Mouse (Mus musculus) neural tube, embryonic 15.5 days (tissue): ENCODE measurements around the gene Scd2. TPM values are rescaled to one million over a fixed set of nuclear protein-coding genes. Genes with fewer than 3 reads are reported as not detected.

Experiments
- ATAC-seq: fragments of 200-750 bp; cut with Nextera tagmentation; 2 replicates; pipeline ENCODE4 v1.8.0; 2017; ENCODE audit warnings: mild to moderate bottlenecking, moderate TSS enrichment, moderate library complexity; ENCODE audit not compliant: low FRiP score
- H3K27ac ChIP-seq: fragments of 300-500 bp; sonication (generic); replicated peaks from 2 replicates; pipeline ENCODE4 v1.5.1; 2015; ENCODE audit warnings: mild to moderate bottlenecking, inconsistent platforms
- H3K27me3 ChIP-seq: fragments of 300-500 bp; sonication (generic); replicated peaks from 2 replicates; pipeline ENCODE4 v1.6.1; 2015; ENCODE audit warnings: inconsistent platforms
- H3K36me3 ChIP-seq: fragments of 300-500 bp; sonication (generic); 2 replicates; pipeline ENCODE4 v1.6.1; 2015; ENCODE audit warnings: inconsistent platforms
- H3K4me1 ChIP-seq: fragments of 300-500 bp; sonication (generic); 2 replicates; pipeline ENCODE4 v1.6.1; 2015; ENCODE audit warnings: inconsistent platforms
- H3K4me2 ChIP-seq: fragments of 300-500 bp; sonication (generic); 2 replicates; pipeline ENCODE4 v1.6.1; 2015; ENCODE audit warnings: inconsistent platforms, mild to moderate bottlenecking, moderate library complexity
- H3K4me3 ChIP-seq: fragments of 300-500 bp; sonication (generic); replicated peaks from 2 replicates; pipeline ENCODE4 v1.5.1; 2015; ENCODE audit warnings: mild to moderate bottlenecking, inconsistent platforms
- H3K9ac ChIP-seq: fragments of 300-500 bp; sonication (generic); replicated peaks from 2 replicates; pipeline ENCODE4 v1.6.1; 2015; ENCODE audit warnings: mild to moderate bottlenecking, inconsistent platforms
- H3K9me3 ChIP-seq: fragments of 300-500 bp; sonication (generic); replicated peaks from 2 replicates; pipeline ENCODE4 v1.6.1; 2016; ENCODE audit warnings: inconsistent platforms
- WGBS: fragments of 180-500 bp; shearing (Covaris S2); methylation state at CpG from one replicate; pipeline ENCODE4 v1.1.7; 2015; ENCODE audit warnings: mixed read lengths; 5-methylcytosine and 5-hydroxymethylcytosine counted together
- polyA plus RNA-seq: library from polyadenylated mRNA; unstranded; fragments of >200 nt; fragmentation: Nextera tagmentation; extraction: Ambion mirVana; gene quantifications from 2 replicates; pipeline ENCODE4 v1.2.1, GENCODE M21; 2015

Scd2 gene
- polyA plus RNA-seq, 1 experiment from 2014 or later = 264 TPM

- WGBS = 82% methylated on average over 4 of the region's 4 CpGs
- ATAC-seq = no peak
Measured at GRCm38 (mm10) chr19:44259484-44259883, 34.0 kb upstream of the Scd2 start.

GRCm38 (mm10) chr19:44260487-44260886, 33.0 kb upstream of the Scd2 start:
- no peaks in the 10 kb centered on the region for H3K27me3 ChIP-seq
- no peak overlapping the region for H3K4me3 ChIP-seq
- no peaks in the 10 kb centered on the region for H3K36me3 ChIP-seq
- H3K4me1 ChIP-seq = no peaks in the 10 kb centered on the region
- no peak overlapping the region for H3K9ac ChIP-seq
- WGBS = 88% methylated on average over 5 of the region's 5 CpGs
- no peak overlapping the region for H3K27ac ChIP-seq
- no peak overlapping the region for H3K4me2 ChIP-seq
- H3K9me3 ChIP-seq = no peaks in the 10 kb centered on the region
- ATAC-seq = no peak

More at GRCm38 (mm10) chr19:44259484-44259883, 34.0 kb upstream of the Scd2 start:
- no peak overlapping the region for H3K4me2 ChIP-seq
- no peak overlapping the region for H3K27ac ChIP-seq
- H3K27me3 ChIP-seq = no peaks in the 10 kb centered on the region
- no peak overlapping the region for H3K4me3 ChIP-seq
- H3K4me1 ChIP-seq = no peaks in the 10 kb centered on the region
- H3K9ac ChIP-seq = no peak overlapping the region
- no peaks in the 10 kb centered on the region for H3K36me3 ChIP-seq
- no peaks in the 10 kb centered on the region for H3K9me3 ChIP-seq

GRCm38 (mm10) chr19:44261774-44262173, 31.7 kb upstream of the Scd2 start:
- no peaks in the 10 kb centered on the region for H3K9me3 ChIP-seq

GRCm38 (mm10) chr19:44263581-44263980, 29.9 kb upstream of the Scd2 start:
- H3K4me3 ChIP-seq = no peak overlapping the region
- H3K36me3 ChIP-seq = no peaks in the 10 kb centered on the region
- H3K27me3 ChIP-seq = no peaks in the 10 kb centered on the region
- WGBS = 72% methylated on average over 3 of the region's 3 CpGs
- H3K4me1 ChIP-seq = peaks cover 16% of the 10 kb centered on the region; the same call in 1 of the 2 replicates
- no peak overlapping the region for H3K27ac ChIP-seq
- H3K9ac ChIP-seq = no peak overlapping the region
- H3K9me3 ChIP-seq = no peaks in the 10 kb centered on the region
- no peak for ATAC-seq
- H3K4me2 ChIP-seq = no peak overlapping the region

More at GRCm38 (mm10) chr19:44261774-44262173, 31.7 kb upstream of the Scd2 start:
- Histone ChIP-seq H3K4me2 (no peak overlapping the region), H3K27ac (no peak overlapping the region), H3K4me3 (no peak overlapping the region), H3K4me1 (peaks cover 10% of the 10 kb centered on the region; the same call in 1 of the 2 replicates), H3K9ac (no peak overlapping the region), H3K36me3 (no peaks in the 10 kb centered on the region), H3K27me3 (no peaks in the 10 kb centered on the region)
- ATAC-seq = no peak
- WGBS = 81% methylated on average over 7 of the region's 7 CpGs

- Histone ChIP-seq H3K27ac (no peak overlapping the region), H3K9me3 (no peaks in the 10 kb centered on the region), H3K4me2 (no peak overlapping the region), H3K36me3 (no peaks in the 10 kb centered on the region), H3K9ac (no peak overlapping the region), H3K27me3 (no peaks in the 10 kb centered on the region), H3K4me3 (no peak overlapping the region), H3K4me1 (peaks cover 16% of the 10 kb centered on the region; the same call in 1 of the 2 replicates)
- WGBS = 69% methylated on average over 9 of the region's 9 CpGs
- ATAC-seq = no peak
Measured at GRCm38 (mm10) chr19:44264226-44264625, 29.2 kb upstream of the Scd2 start.

- Histone ChIP-seq H3K36me3 (no peaks in the 10 kb centered on the region), H3K9ac (no peak overlapping the region), H3K4me3 (no peak overlapping the region), H3K4me2 (no peak overlapping the region), H3K9me3 (no peaks in the 10 kb centered on the region), H3K27ac (no peak overlapping the region), H3K4me1 (peaks cover 16% of the 10 kb centered on the region; the same call in 1 of the 2 replicates), H3K27me3 (no peaks in the 10 kb centered on the region)
- 20% methylated on average over 7 of the region's 7 CpGs for WGBS
- no peak for ATAC-seq
Measured at GRCm38 (mm10) chr19:44265300-44265699, 28.2 kb upstream of the Scd2 start.

GRCm38 (mm10) chr19:44265911-44266337, 27.6 kb upstream of the Scd2 start:
- H3K27me3 ChIP-seq = no peaks in the 10 kb centered on the region
- 0 out of 2 replicates have a peak overlapping the region, but pooled peaks have one; percentile 65 for H3K4me3 ChIP-seq
- H3K36me3 ChIP-seq = no peaks in the 10 kb centered on the region
- peak overlapping the region; percentile 96; the same call in 1 of the 2 replicates for H3K27ac ChIP-seq
- no peak overlapping the region for H3K9ac ChIP-seq
- no peak for ATAC-seq
- peaks cover 16% of the 10 kb centered on the region; the same call in 1 of the 2 replicates for H3K4me1 ChIP-seq
- H3K9me3 ChIP-seq = no peaks in the 10 kb centered on the region
- H3K4me2 ChIP-seq = peak overlapping the region; percentile 86
- WGBS = 20% methylated on average over 5 of the region's 5 CpGs

GRCm38 (mm10) chr19:44266458-44266823, 27.0 kb upstream of the Scd2 start:
- Histone ChIP-seq H3K4me2 (peak overlapping the region; percentile 86), H3K27ac (peak overlapping the region; percentile 96), H3K27me3 (no peaks in the 10 kb centered on the region), H3K4me1 (peaks cover 16% of the 10 kb centered on the region; the same call in 1 of the 2 replicates), H3K4me3 (peak overlapping the region; percentile 65), H3K36me3 (no peaks in the 10 kb centered on the region), H3K9me3 (no peaks in the 10 kb centered on the region), H3K9ac (peak overlapping the region; percentile 70; the same call in 1 of the 2 replicates)
- peak; percentile 31; the same call in 1 of the 2 replicates for ATAC-seq
- WGBS = 3% methylated on average over 6 of the region's 6 CpGs

- Histone ChIP-seq H3K27me3 (no peaks in the 10 kb centered on the region), H3K4me3 (peak overlapping the region; percentile 65), H3K9me3 (no peaks in the 10 kb centered on the region), H3K9ac (peak overlapping the region; percentile 70), H3K4me2 (peak overlapping the region; percentile 86), H3K4me1 (peaks cover 16% of the 10 kb centered on the region; the same call in 1 of the 2 replicates), H3K36me3 (no peaks in the 10 kb centered on the region), H3K27ac (peak overlapping the region; percentile 96)
- WGBS = under 1% methylated on average over 43 of the region's 43 CpGs
- ATAC-seq = peak; percentile 96
Measured at GRCm38 (mm10) chr19:44266824-44267498, 26.5 kb upstream of the Scd2 start.

- H3K9ac ChIP-seq = peak overlapping the region; percentile 70
- H3K27me3 ChIP-seq = no peaks in the 10 kb centered on the region
- H3K4me2 ChIP-seq = peak overlapping the region; percentile 86
- peaks cover 16% of the 10 kb centered on the region; the same call in 1 of the 2 replicates for H3K4me1 ChIP-seq
- H3K36me3 ChIP-seq = no peaks in the 10 kb centered on the region
- H3K4me3 ChIP-seq = peak overlapping the region; percentile 65
- H3K27ac ChIP-seq = peak overlapping the region; percentile 96
- no peaks in the 10 kb centered on the region for H3K9me3 ChIP-seq
- no peak; the same call in 1 of the 2 replicates for ATAC-seq
- 12% methylated on average over 11 of the region's 18 CpGs for WGBS
Measured at GRCm38 (mm10) chr19:44267499-44268002, 25.9 kb upstream of the Scd2 start.

- H3K27me3 ChIP-seq = no peaks in the 10 kb centered on the region
- no peak overlapping the region for H3K27ac ChIP-seq
- ATAC-seq = no peak
- no peak overlapping the region for H3K4me2 ChIP-seq
- no peaks in the 10 kb centered on the region for H3K36me3 ChIP-seq
- no peak overlapping the region for H3K4me3 ChIP-seq
- no peaks in the 10 kb centered on the region for H3K9me3 ChIP-seq
- H3K4me1 ChIP-seq = 0 out of 2 replicates have a peak, but pooled peaks cover 3% of the 10 kb centered on the region
- 70% methylated on average over 4 of the region's 4 CpGs for WGBS
- no peak overlapping the region for H3K9ac ChIP-seq
Measured at GRCm38 (mm10) chr19:44273711-44274110, 19.8 kb upstream of the Scd2 start.

- H3K27ac ChIP-seq = no peak overlapping the region
- H3K4me2 ChIP-seq = no peak overlapping the region
- H3K4me1 ChIP-seq = 0 out of 2 replicates have a peak, but pooled peaks cover 3% of the 10 kb centered on the region
- no peak overlapping the region for H3K9ac ChIP-seq
- no peaks in the 10 kb centered on the region for H3K36me3 ChIP-seq
- H3K27me3 ChIP-seq = no peaks in the 10 kb centered on the region
- ATAC-seq = no peak
- H3K9me3 ChIP-seq = no peaks in the 10 kb centered on the region
- H3K4me3 ChIP-seq = no peak overlapping the region
- WGBS = over 99% methylated on average over 4 of the region's 4 CpGs
Measured at GRCm38 (mm10) chr19:44274452-44274851, 19.0 kb upstream of the Scd2 start.
